ENCODE assay signal across 25 mouse cellular contexts in the genomic region with DNA sequence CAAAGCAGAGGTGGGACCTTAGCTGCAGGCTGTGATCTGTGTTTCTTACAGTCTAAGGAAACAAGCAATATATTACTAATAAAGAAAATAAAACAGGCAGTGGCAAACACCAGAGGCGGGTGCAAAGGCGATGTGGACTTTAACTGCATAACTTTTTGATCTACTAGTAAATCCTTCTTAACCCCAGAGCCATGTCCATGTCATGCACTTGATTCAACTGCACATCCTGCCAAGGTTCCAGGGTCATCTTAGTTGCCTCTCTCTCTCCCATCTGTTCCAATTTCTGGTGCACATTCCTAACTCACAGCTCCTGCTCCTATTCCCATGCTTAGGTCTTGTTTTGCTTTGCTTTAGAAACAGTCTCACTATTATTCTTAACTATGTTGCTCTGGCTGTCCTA.
DNase-seq lines count a peak whose midpoint lies in the region; ATAC-seq and TF ChIP-seq lines count a peak whose summit lies in the region.
"Had no signal": no experiment of that assay in that cellular context is flagged by ENCODE, and none has a peak within 500 bp of the region (broad histone marks: within the 10 kb centered on the region; RNA-seq: fewer than 3 reads in every experiment).

No protein-coding gene starts in this region.

- H3K9ac ChIP-seq in heart, embryonic 12.5 days: no peak overlapping the region
- H3K9ac ChIP-seq in liver, adult 2 months (ENCODE audit: low read depth, low read length): no peak overlapping the region
- H3K9ac ChIP-seq in liver, embryonic 12.5 days: no peak overlapping the region
- no peak overlapping the region for H3K9ac ChIP-seq in kidney, embryonic 16.5 days (replicated peaks; ENCODE audit: low read length)
- H3K9ac ChIP-seq: intestine, embryonic 15.5 days; liver, embryonic 14.5 days had no signal

- no peak overlapping the region for H3K27ac ChIP-seq in heart, embryonic 12.5 days (ENCODE audit: poor library complexity, severe bottlenecking)
- H3K27ac ChIP-seq in liver, adult 2 months (replicated peaks; ENCODE audit: insufficient read depth, low read depth, low read length): peak overlapping the region; percentile 76
- H3K27ac ChIP-seq in liver, embryonic 12.5 days: no peak overlapping the region
- peak overlapping the region; percentile 53; the same call in 1 of the 2 replicates for H3K27ac ChIP-seq in kidney, embryonic 16.5 days (ENCODE audit: low read length)
- peak overlapping the region; percentile 82; the same call in 1 of the 2 replicates for H3K27ac ChIP-seq in olfactory bulb, adult 2 months (ENCODE audit: insufficient read depth, low read depth, low read length)
- H3K27ac ChIP-seq: forebrain, embryonic 12.5 days; intestine, embryonic 15.5 days; limb, embryonic 12.5 days; liver, embryonic 14.5 days; lung, embryonic 15.5 days; neural tube, embryonic 12.5 days had no signal

- 79% methylated on average over 2 of the region's 2 CpGs for WGBS in heart, embryonic 12.5 days
- 20% methylated on average over 2 of the region's 2 CpGs for WGBS in liver, adult 2 months
- WGBS in liver, embryonic 12.5 days (ENCODE audit: insufficient replicate concordance): 82% methylated on average over 2 of the region's 2 CpGs
- WGBS in kidney, embryonic 16.5 days: 82% methylated on average over 2 of the region's 2 CpGs
- WGBS in olfactory bulb, adult 2 months: 88% methylated on average over 2 of the region's 2 CpGs

- no peak for ATAC-seq in heart, embryonic 12.5 days (ENCODE audit: insufficient number of reproducible peaks, low FRiP score)
- ATAC-seq in liver, embryonic 12.5 days: no peak
- no peak for ATAC-seq in kidney, embryonic 16.5 days (ENCODE audit: low FRiP score, low TSS enrichment)

- no peak overlapping the region for H3K4me3 ChIP-seq in heart, embryonic 12.5 days
- no peak overlapping the region for H3K4me3 ChIP-seq in liver, adult 2 months (ENCODE audit: insufficient read depth, low read depth, low read length)
- H3K4me3 ChIP-seq in liver, embryonic 12.5 days: no peak overlapping the region
- no peak overlapping the region for H3K4me3 ChIP-seq in kidney, embryonic 16.5 days (ENCODE audit: low read length)
- H3K4me3 ChIP-seq in olfactory bulb, adult 2 months (ENCODE audit: insufficient read depth, low read depth, low read length): no peak overlapping the region

- no peak for TF ChIP-seq CTCF in liver, adult 2 months (IDR thresholded peaks at IDR 0.05; ENCODE audit: low read depth, low read length)
- TF ChIP-seq CTCF in olfactory bulb, adult 2 months (IDR thresholded peaks at IDR 0.05; ENCODE audit: insufficient read depth, low read depth, low read length): no peak

- TF ChIP-seq POLR2A in liver, adult 2 months (IDR thresholded peaks at IDR 0.05; ENCODE audit: extremely low read depth, insufficient read depth, low read length): no peak
- no peak for TF ChIP-seq POLR2A in olfactory bulb, adult 2 months (IDR thresholded peaks at IDR 0.05; ENCODE audit: insufficient read depth, low read depth, low read length)

- no peak overlapping the region for H3K4me2 ChIP-seq in heart, embryonic 12.5 days
- no peak overlapping the region for H3K4me2 ChIP-seq in liver, embryonic 12.5 days
- no peak overlapping the region for H3K4me2 ChIP-seq in kidney, embryonic 16.5 days (replicated peaks; ENCODE audit: low read depth, low read length)

- H3K9me3 ChIP-seq in heart, embryonic 12.5 days (replicated peaks): no peaks in the 10 kb centered on the region
- no peaks in the 10 kb centered on the region for H3K9me3 ChIP-seq in liver, embryonic 12.5 days (replicated peaks)
- no peaks in the 10 kb centered on the region for H3K9me3 ChIP-seq in kidney, embryonic 16.5 days (ENCODE audit: low read length)
- H3K9me3 ChIP-seq: forebrain, embryonic 12.5 days; G1E; hindbrain, embryonic 10.5 days; intestine, embryonic 15.5 days; limb, embryonic 12.5 days; lung, embryonic 15.5 days; neural tube, embryonic 12.5 days had no signal

- H3K4me1 ChIP-seq in heart, embryonic 12.5 days (replicated peaks): peaks cover 26% of the 10 kb centered on the region
- H3K4me1 ChIP-seq in liver, adult 2 months (ENCODE audit: control insufficient read depth, insufficient read depth, low read length): peaks cover 5% of the 10 kb centered on the region
- no peaks in the 10 kb centered on the region for H3K4me1 ChIP-seq in liver, embryonic 12.5 days
- peaks cover 9% of the 10 kb centered on the region for H3K4me1 ChIP-seq in kidney, embryonic 16.5 days (ENCODE audit: insufficient read depth, low read length)
- peaks cover 7% of the 10 kb centered on the region; the same call in 1 of the 2 replicates for H3K4me1 ChIP-seq in olfactory bulb, adult 2 months (ENCODE audit: control insufficient read depth, insufficient read depth, low read length)
- H3K4me1 ChIP-seq: intestine, embryonic 15.5 days; neural tube, embryonic 12.5 days had no signal

- peak; percentile 36 for DNase-seq in heart, adult 11 months
- peak; percentile 86 for DNase-seq in liver, adult 2 months (ENCODE audit: extremely low read depth, low read depth, low spot score)
- no peak for DNase-seq in spleen, adult 18-20 months
- DNase-seq: adrenal gland, postnatal 14 days; cerebellum, adult 11-12 months; cerebellum, postnatal 14 days; forebrain, postnatal 0 days; heart, postnatal 14 days; layer of hippocampus, adult 9-11 months; lung, postnatal 36 days; right cerebral cortex, postnatal 4 days; thymus, adult 2 months; thymus, postnatal 4 days had no signal

- H3K36me3 ChIP-seq in heart, embryonic 12.5 days: no peaks in the 10 kb centered on the region
- H3K36me3 ChIP-seq in liver, adult 2 months (ENCODE audit: control insufficient read depth, insufficient read depth, low read length): no peaks in the 10 kb centered on the region
- H3K36me3 ChIP-seq in liver, embryonic 12.5 days: no peaks in the 10 kb centered on the region
- H3K36me3 ChIP-seq in kidney, embryonic 16.5 days (ENCODE audit: insufficient read depth, low read length): no peaks in the 10 kb centered on the region
- H3K36me3 ChIP-seq: forebrain, embryonic 12.5 days; G1E; hindbrain, embryonic 10.5 days; intestine, embryonic 15.5 days; limb, embryonic 12.5 days; lung, embryonic 15.5 days; neural tube, embryonic 12.5 days had no signal

- H3K27me3 ChIP-seq in heart, embryonic 12.5 days (replicated peaks): peaks cover 12% of the 10 kb centered on the region
- H3K27me3 ChIP-seq in liver, adult 2 months (ENCODE audit: control insufficient read depth, insufficient read depth, low read length): no peaks in the 10 kb centered on the region
- peaks cover 44% of the 10 kb centered on the region for H3K27me3 ChIP-seq in liver, embryonic 12.5 days (replicated peaks)
- H3K27me3 ChIP-seq in kidney, embryonic 16.5 days (ENCODE audit: insufficient read depth, low read length): peaks cover 43% of the 10 kb centered on the region

- H3K79me2 ChIP-seq in liver, adult 2 months (ENCODE audit: control insufficient read depth, insufficient read depth, low read length): no peaks in the 10 kb centered on the region

Comparison
In these comparisons a context has a peak if more than half of its experiments do, and no peak if none do; other contexts are left out.
1. H3K27ac ChIP-seq: peak in liver, adult 2 months (single experiment), kidney, embryonic 16.5 days (single experiment) and olfactory bulb, adult 2 months (single experiment); none in heart, embryonic 12.5 days (single experiment) and liver, embryonic 12.5 days (single experiment).
2. DNase-seq: peak in heart, adult 11 months (single experiment) and liver, adult 2 months (single experiment); none in spleen, adult 18-20 months (0 of 2).